Mouse (Mus musculus) intestine, embryonic 15.5 days (tissue): ENCODE measurements around the gene Msi1. TPM values are rescaled to one million over a fixed set of nuclear protein-coding genes. Genes with fewer than 3 reads are reported as not detected.

Source experiments
- ATAC-seq: fragments of 200-750 bp; cut with Nextera tagmentation; 2 replicates; pipeline ENCODE4 v1.8.0; 2017; ENCODE audit warnings: moderate TSS enrichment, moderate library complexity
- H3K27ac ChIP-seq: fragments of 300-500 bp; sonication (generic); 2 replicates; pipeline ENCODE4 v1.5.1; 2015; ENCODE audit warnings: mild to moderate bottlenecking, inconsistent platforms
- H3K27me3 ChIP-seq: fragments of 300-500 bp; sonication (generic); replicated peaks from 2 replicates; pipeline ENCODE4 v1.6.1; 2015; ENCODE audit warnings: inconsistent platforms
- H3K36me3 ChIP-seq: fragments of 300-500 bp; sonication (generic); 2 replicates; pipeline ENCODE4 v1.6.1; 2015; ENCODE audit warnings: inconsistent platforms
- H3K4me1 ChIP-seq: fragments of 300-500 bp; sonication (generic); replicated peaks from 2 replicates; pipeline ENCODE4 v1.6.1; 2015; ENCODE audit warnings: inconsistent platforms
- H3K4me2 ChIP-seq: fragments of 300-500 bp; sonication (generic); replicated peaks from 2 replicates; pipeline ENCODE4 v1.6.1; 2015; ENCODE audit warnings: mild to moderate bottlenecking, inconsistent platforms
- H3K4me3 ChIP-seq: fragments of 300-500 bp; sonication (generic); replicated peaks from 2 replicates; pipeline ENCODE4 v1.5.1; 2015; ENCODE audit warnings: inconsistent platforms
- H3K9ac ChIP-seq: fragments of 300-500 bp; sonication (generic); 2 replicates; pipeline ENCODE4 v1.6.1; 2015; ENCODE audit warnings: inconsistent platforms
- H3K9me3 ChIP-seq: fragments of 300-500 bp; sonication (generic); 2 replicates; pipeline ENCODE4 v1.6.1; 2016; ENCODE audit warnings: inconsistent platforms
- WGBS: fragments of 180-500 bp; shearing (Covaris S2); methylation state at CpG from one replicate; pipeline ENCODE4 v1.1.7; 2015; 5-methylcytosine and 5-hydroxymethylcytosine counted together
- polyA plus RNA-seq: library from polyadenylated mRNA; unstranded; fragments of >200 nt; fragmentation: Nextera tagmentation; extraction: Ambion mirVana; gene quantifications from 2 replicates; pipeline ENCODE4 v1.2.1, GENCODE M21; 2015

Gene Msi1
- polyA plus RNA-seq, 1 experiment from 2014 or later = 10.4 TPM

GRCm38 (mm10) chr5:115476107-115476727, 46.8 kb downstream of the Msi1 start:
- H3K4me3 ChIP-seq = peak overlapping the region; percentile 35
- no peak overlapping the region for H3K9ac ChIP-seq

GRCm38 (mm10) chr5:115479561-115479960, 50.2 kb downstream of the Msi1 start:
- H3K9ac ChIP-seq = no peak overlapping the region
- no peaks in the 10 kb centered on the region for H3K27me3 ChIP-seq
- H3K27ac ChIP-seq = no peak overlapping the region
- H3K9me3 ChIP-seq = no peaks in the 10 kb centered on the region
- H3K36me3 ChIP-seq = peaks cover 6% of the 10 kb centered on the region; the same call in 1 of the 2 replicates
- peaks cover 16% of the 10 kb centered on the region for H3K4me1 ChIP-seq
- H3K4me2 ChIP-seq = no peak overlapping the region
- 58% methylated on average over 15 of the region's 15 CpGs for WGBS
- no peak overlapping the region for H3K4me3 ChIP-seq
- no peak for ATAC-seq

More at GRCm38 (mm10) chr5:115476107-115476727, 46.8 kb downstream of the Msi1 start:
- WGBS = 42% methylated on average over 12 of the region's 12 CpGs
- Histone ChIP-seq H3K4me2 (peak overlapping the region; percentile 59), H3K27me3 (no peaks in the 10 kb centered on the region), H3K27ac (no peak overlapping the region), H3K9me3 (no peaks in the 10 kb centered on the region), H3K36me3 (peaks cover 6% of the 10 kb centered on the region; the same call in 1 of the 2 replicates), H3K4me1 (peaks cover 9% of the 10 kb centered on the region)
- ATAC-seq = peak; percentile 32; the same call in 1 of the 2 replicates

DNA sequence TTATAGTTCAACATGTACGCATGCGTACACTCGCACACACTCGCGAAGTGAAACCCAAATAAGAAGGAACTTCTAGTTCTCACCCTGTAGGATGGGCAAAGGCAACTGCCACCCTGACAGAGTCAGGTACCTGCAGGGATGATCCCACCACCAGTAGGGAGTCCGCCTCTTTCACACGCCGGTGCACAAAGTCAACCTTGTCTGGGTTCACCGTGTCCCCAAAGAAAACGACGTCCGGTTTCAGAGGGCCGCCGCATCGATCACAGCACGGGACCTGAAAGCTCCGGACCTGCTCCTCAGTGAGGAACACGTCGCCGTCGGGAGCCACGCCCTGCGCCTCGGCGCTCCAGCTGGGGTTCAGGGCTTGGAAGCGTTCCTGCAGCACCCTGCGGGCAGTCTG, 50.7 kb downstream of the Msi1 start:
- ATAC-seq = no peak
- H3K9ac ChIP-seq = no peak overlapping the region
- no peak overlapping the region for H3K27ac ChIP-seq
- peak overlapping the region; percentile 48 for H3K4me2 ChIP-seq
- peaks cover 16% of the 10 kb centered on the region for H3K4me1 ChIP-seq
- WGBS = 29% methylated on average over 27 of the region's 27 CpGs
- peaks cover 6% of the 10 kb centered on the region; the same call in 1 of the 2 replicates for H3K36me3 ChIP-seq
- no peaks in the 10 kb centered on the region for H3K27me3 ChIP-seq
- no peaks in the 10 kb centered on the region for H3K9me3 ChIP-seq
- H3K4me3 ChIP-seq = no peak overlapping the region

DNA sequence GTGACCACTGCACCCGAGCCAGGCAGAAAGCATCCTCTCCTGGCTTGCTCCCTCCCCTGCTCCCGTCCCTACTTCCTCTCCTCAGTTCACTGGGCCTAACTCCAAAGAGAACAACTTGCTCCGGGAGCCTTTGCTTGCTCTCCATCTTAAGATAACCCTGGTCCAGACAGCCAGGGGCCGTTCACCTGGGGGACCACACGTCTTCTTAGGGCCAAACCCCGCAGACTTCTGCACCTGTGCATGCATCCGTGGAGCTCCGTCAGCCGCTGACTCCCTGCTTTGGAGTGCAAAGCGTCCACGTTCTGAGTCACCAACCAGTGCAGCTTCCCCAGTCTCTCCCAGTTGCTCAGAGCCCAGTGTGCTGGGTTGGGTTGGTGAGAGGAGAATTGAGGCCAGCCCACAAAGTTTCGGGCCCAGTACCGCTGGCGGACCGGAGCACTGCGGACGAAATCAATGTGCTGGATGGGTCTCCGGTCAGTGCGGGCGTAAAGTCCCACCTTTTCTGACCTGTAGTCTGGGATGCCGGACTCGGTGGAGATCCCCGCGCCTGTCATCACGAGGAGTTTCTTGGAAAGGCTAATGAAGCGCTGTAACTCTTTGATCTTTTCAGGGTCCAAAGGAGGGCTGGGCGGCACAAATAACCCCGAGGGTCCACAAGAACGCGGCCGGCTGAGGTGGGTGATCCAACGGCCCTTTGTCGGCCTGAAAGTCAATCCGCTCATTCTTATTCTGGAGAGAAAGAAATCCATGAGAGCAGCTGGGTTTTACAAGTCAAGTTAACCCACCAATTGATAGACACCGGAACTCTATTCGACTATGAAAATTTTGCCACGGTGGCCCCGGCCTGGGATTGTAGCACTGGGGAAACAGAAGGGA, 53.2 kb downstream of the Msi1 start:
- Histone ChIP-seq H3K4me3 (no peak overlapping the region), H3K4me1 (peaks cover 10% of the 10 kb centered on the region), H3K9ac (peak overlapping the region; percentile 13; the same call in 1 of the 2 replicates), H3K36me3 (peaks cover 3% of the 10 kb centered on the region; the same call in 1 of the 2 replicates), H3K4me2 (peak overlapping the region; percentile 22; the same call in 1 of the 2 replicates), H3K27me3 (no peaks in the 10 kb centered on the region), H3K27ac (no peak overlapping the region), H3K9me3 (no peaks in the 10 kb centered on the region)
- ATAC-seq = no peak
- WGBS = 57% methylated on average over 38 of the region's 38 CpGs

GRCm38 (mm10) chr5:115483385-115483784, 54.0 kb downstream of the Msi1 start:
- Histone ChIP-seq H3K27me3 (no peaks in the 10 kb centered on the region), H3K4me1 (peaks cover 10% of the 10 kb centered on the region), H3K27ac (no peak overlapping the region), H3K36me3 (no peaks in the 10 kb centered on the region; the same call in 1 of the 2 replicates), H3K4me3 (no peak overlapping the region), H3K4me2 (no peak overlapping the region), H3K9ac (no peak overlapping the region), H3K9me3 (no peaks in the 10 kb centered on the region)
- 53% methylated on average over 6 of the region's 6 CpGs for WGBS
- no peak for ATAC-seq

GRCm38 (mm10) chr5:115483947-115484920, 54.8 kb downstream of the Msi1 start, which contains the start of gene Sirt4:
Gene Sirt4 (minus strand): TSS chr5:115484725.
- WGBS = 6% methylated on average over 30 of the region's 30 CpGs
- peak within 1 kb of the TSS; percentile 46 for H3K9ac ChIP-seq
- H3K27ac ChIP-seq = peak within 1 kb of the TSS; percentile 49; the same call in 1 of the 2 replicates
- no peaks in the 10 kb centered on the region for H3K27me3 ChIP-seq
- no peaks in the 10 kb centered on the region for H3K9me3 ChIP-seq
- ATAC-seq = peak; percentile 90
- H3K4me1 ChIP-seq = peaks cover 13% of the 10 kb centered on the region
- peak within 1 kb of the TSS; percentile 30 for H3K4me3 ChIP-seq
- H3K4me2 ChIP-seq = peak within 1 kb of the TSS; percentile 51
- no peaks in the 10 kb centered on the region; the same call in 1 of the 2 replicates for H3K36me3 ChIP-seq

- Histone ChIP-seq H3K4me2 (peak overlapping the region; percentile 51), H3K27ac (no peak overlapping the region), H3K9ac (peak overlapping the region; percentile 46), H3K4me3 (peak overlapping the region; percentile 30), H3K27me3 (no peaks in the 10 kb centered on the region), H3K4me1 (peaks cover 13% of the 10 kb centered on the region), H3K36me3 (no peaks in the 10 kb centered on the region; the same call in 1 of the 2 replicates), H3K9me3 (no peaks in the 10 kb centered on the region)
- ATAC-seq = no peak
- WGBS = 66% methylated on average over 5 of the region's 5 CpGs
Measured at GRCm38 (mm10) chr5:115484996-115485395, 55.6 kb downstream of the Msi1 start.

DNA sequence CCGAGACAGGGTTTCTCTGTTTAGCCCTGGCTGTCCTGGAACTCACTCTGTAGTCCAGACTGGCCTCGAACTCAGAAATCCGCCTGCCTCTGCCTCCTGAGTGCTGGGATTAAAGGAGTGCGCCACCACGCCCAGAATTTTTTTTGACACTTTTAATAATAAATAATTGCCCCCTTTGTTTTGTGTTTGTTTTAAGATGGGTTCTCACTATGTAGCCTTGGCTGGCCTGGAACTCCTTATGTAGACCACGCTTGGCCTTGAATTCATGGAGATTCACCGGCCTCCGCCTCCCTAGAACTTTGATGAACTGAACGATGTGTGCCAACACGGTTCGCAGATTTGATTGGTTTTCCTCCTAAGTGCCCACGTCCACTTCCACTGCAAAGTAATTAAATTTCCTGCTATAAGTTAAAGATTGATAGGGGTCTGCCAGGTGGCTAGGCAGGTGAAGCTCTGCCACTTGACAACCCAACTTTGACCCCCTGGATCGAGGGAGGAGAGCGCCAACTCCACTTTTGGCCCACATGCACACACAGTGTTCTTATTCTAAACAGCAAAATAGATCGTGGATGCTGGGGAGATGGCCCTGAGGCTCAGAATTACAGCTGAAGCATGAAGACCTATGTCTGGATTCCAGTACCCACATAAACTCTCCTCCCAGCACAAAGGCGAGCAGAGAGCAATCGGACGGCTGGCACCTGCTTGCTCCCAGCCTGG, 56.2 kb downstream of the Msi1 start:
- H3K9ac ChIP-seq = no peak overlapping the region
- 80% methylated on average over 18 of the region's 18 CpGs for WGBS
- no peaks in the 10 kb centered on the region for H3K9me3 ChIP-seq
- no peaks in the 10 kb centered on the region; the same call in 1 of the 2 replicates for H3K36me3 ChIP-seq
- no peak for ATAC-seq
- no peak overlapping the region for H3K4me2 ChIP-seq
- no peaks in the 10 kb centered on the region for H3K27me3 ChIP-seq
- no peak overlapping the region for H3K27ac ChIP-seq
- H3K4me3 ChIP-seq = no peak overlapping the region
- H3K4me1 ChIP-seq = peaks cover 11% of the 10 kb centered on the region

DNA sequence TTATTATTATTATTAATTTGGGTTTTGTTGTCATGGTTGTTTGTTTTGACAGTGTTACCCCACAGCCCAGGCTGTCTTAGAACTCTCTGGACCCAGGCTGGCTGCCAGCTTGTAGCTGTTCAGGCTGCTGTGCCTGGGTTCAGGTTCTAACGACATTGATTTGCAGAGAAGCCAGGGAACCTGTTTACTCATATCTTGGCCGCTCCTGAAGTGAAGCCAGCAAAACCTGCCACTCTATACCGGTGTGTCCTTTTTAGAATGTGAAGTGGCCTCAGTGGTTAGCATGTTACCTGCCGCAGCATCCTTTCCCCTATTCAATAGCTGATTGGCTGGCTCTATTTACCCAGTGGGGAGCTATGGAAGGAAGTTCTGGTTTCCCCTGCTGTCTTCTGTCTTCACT, 57.3 kb downstream of the Msi1 start:
- Histone ChIP-seq H3K4me2 (no peak overlapping the region), H3K27me3 (no peaks in the 10 kb centered on the region), H3K27ac (no peak overlapping the region), H3K36me3 (no peaks in the 10 kb centered on the region; the same call in 1 of the 2 replicates), H3K4me3 (no peak overlapping the region), H3K9me3 (no peaks in the 10 kb centered on the region), H3K9ac (no peak overlapping the region), H3K4me1 (peaks cover 20% of the 10 kb centered on the region)
- 60% methylated on average over 4 of the region's 4 CpGs for WGBS
- ATAC-seq = no peak

- peaks cover 25% of the 10 kb centered on the region for H3K4me1 ChIP-seq
- no peaks in the 10 kb centered on the region; the same call in 1 of the 2 replicates for H3K36me3 ChIP-seq
- no peak for ATAC-seq
- no peak overlapping the region for H3K4me3 ChIP-seq
- 75% methylated on average over 8 of the region's 8 CpGs for WGBS
- H3K9ac ChIP-seq = no peak overlapping the region
- no peak overlapping the region for H3K4me2 ChIP-seq
- no peaks in the 10 kb centered on the region for H3K9me3 ChIP-seq
- no peaks in the 10 kb centered on the region for H3K27me3 ChIP-seq
- H3K27ac ChIP-seq = no peak overlapping the region
Measured at GRCm38 (mm10) chr5:115487353-115487752, 58.0 kb downstream of the Msi1 start.

GRCm38 (mm10) chr5:115487942-115488580, 58.7 kb downstream of the Msi1 start:
- Histone ChIP-seq H3K4me3 (no peak overlapping the region), H3K4me2 (no peak overlapping the region), H3K27ac (no peak overlapping the region), H3K36me3 (no peaks in the 10 kb centered on the region), H3K9ac (no peak overlapping the region), H3K27me3 (no peaks in the 10 kb centered on the region), H3K9me3 (no peaks in the 10 kb centered on the region), H3K4me1 (peaks cover 22% of the 10 kb centered on the region)
- 74% methylated on average over 9 of the region's 9 CpGs for WGBS
- no peak for ATAC-seq
